Mouse (Mus musculus) neural tube, embryonic 14.5 days (tissue): ENCODE measurements around the gene Ano2. TPM values are rescaled to one million over a fixed set of nuclear protein-coding genes. Genes with fewer than 3 reads are reported as not detected.
A peak's percentile ranks its signal among the peaks of the same experiment; 100 is the strongest.

Source experiments
- ATAC-seq: fragments of 200-750 bp; cut with Nextera tagmentation; 2 replicates; pipeline ENCODE4 v1.8.0; 2017; ENCODE audit warnings: low read depth, mild to moderate bottlenecking, moderate TSS enrichment, moderate library complexity
- H3K27ac ChIP-seq: fragments of 300-500 bp; sonication (generic); 2 replicates; pipeline ENCODE4 v1.5.1; 2014; ENCODE audit warnings: low read depth, mild to moderate bottlenecking, control low read depth, low read length, moderate library complexity, mixed read lengths
- H3K27me3 ChIP-seq: fragments of 300-500 bp; sonication (generic); 2 replicates; pipeline ENCODE4 v1.6.1; 2014; ENCODE audit warnings: low read length; ENCODE audit not compliant: control insufficient read depth, insufficient read depth
- H3K36me3 ChIP-seq: fragments of 300-500 bp; sonication (generic); 2 replicates; pipeline ENCODE4 v1.6.1; 2014; ENCODE audit warnings: low read length, mixed read lengths; ENCODE audit not compliant: control insufficient read depth, insufficient read depth
- H3K4me1 ChIP-seq: fragments of 300-500 bp; sonication (generic); 2 replicates; pipeline ENCODE4 v1.6.1; 2014; ENCODE audit warnings: low read length; ENCODE audit not compliant: control insufficient read depth, insufficient read depth
- H3K4me2 ChIP-seq: fragments of 300-500 bp; sonication (generic); 2 replicates; pipeline ENCODE4 v1.6.1; 2014; ENCODE audit warnings: mild to moderate bottlenecking, low read depth, low read length, control low read depth
- H3K4me3 ChIP-seq: fragments of 300-500 bp; sonication (generic); 2 replicates; pipeline ENCODE4 v1.5.1; 2014; ENCODE audit warnings: low read depth, low read length, control low read depth, mixed read lengths
- H3K9ac ChIP-seq: fragments of 300-500 bp; sonication (generic); replicated peaks from 2 replicates; pipeline ENCODE4 v1.6.1; 2014; ENCODE audit warnings: low read depth, mild to moderate bottlenecking, control low read depth, low read length, mixed read lengths
- H3K9me3 ChIP-seq: fragments of 300-500 bp; sonication (generic); 2 replicates; pipeline ENCODE4 v1.6.1; 2016; ENCODE audit warnings: low read length; ENCODE audit not compliant: control insufficient read depth
- WGBS: fragments of 180-500 bp; shearing (Covaris S2); extraction: QIAGEN DNeasy Blood & Tissue Kit; methylation state at CpG from one replicate; pipeline ENCODE4 v1.1.7; 2014; 5-methylcytosine and 5-hydroxymethylcytosine counted together
- polyA plus RNA-seq: library from polyadenylated mRNA; unstranded; fragments of >200 nt; fragmentation: Nextera tagmentation; extraction: Ambion mirVana; gene quantifications from 2 replicates; pipeline ENCODE4 v1.2.1, GENCODE M21; 2014

Gene Ano2
- polyA plus RNA-seq: 0.41 and 0.96 TPM in 2 replicates

GRCm38 (mm10) chr6:125690057-125690703, at the start of gene Ano2:
Gene Ano2 (plus strand): TSS chr6:125690419.
- H3K36me3 ChIP-seq: no peaks in the 10 kb centered on the region
- H3K9ac ChIP-seq: peak within 1 kb of the TSS; percentile 41; the same call in 1 of the 2 replicates
- ATAC-seq: peak; percentile 71; the same call in 1 of the 2 replicates
- H3K4me2 ChIP-seq: peak within 1 kb of the TSS; percentile 50
- peak within 1 kb of the TSS; percentile 20; the same call in 1 of the 2 replicates for H3K4me3 ChIP-seq
- no peaks in the 10 kb centered on the region for H3K9me3 ChIP-seq
- H3K27ac ChIP-seq: no peak within 1 kb of the TSS
- no peaks in the 10 kb centered on the region for H3K4me1 ChIP-seq
- H3K27me3 ChIP-seq: no peaks in the 10 kb centered on the region
- WGBS: 2% methylated on average over 20 of the region's 20 CpGs

- Histone ChIP-seq H3K9me3 (no peaks in the 10 kb centered on the region), H3K9ac (no peak overlapping the region)
Observed at GRCm38 (mm10) chr6:125640486-125640885, 49.7 kb upstream of the Ano2 start.

GRCm38 (mm10) chr6:125641146-125641545, 49.1 kb upstream of the Ano2 start:
- no peak for ATAC-seq
- H3K9me3 ChIP-seq: no peaks in the 10 kb centered on the region
- no peak overlapping the region for H3K4me2 ChIP-seq
- H3K9ac ChIP-seq: no peak overlapping the region
- WGBS: 76% methylated on average over 8 of the region's 8 CpGs
- no peaks in the 10 kb centered on the region for H3K36me3 ChIP-seq
- no peak overlapping the region for H3K27ac ChIP-seq
- H3K4me3 ChIP-seq: no peak overlapping the region
- no peaks in the 10 kb centered on the region for H3K27me3 ChIP-seq
- H3K4me1 ChIP-seq: no peaks in the 10 kb centered on the region

More at GRCm38 (mm10) chr6:125640486-125640885, 49.7 kb upstream of the Ano2 start:
- Histone ChIP-seq H3K27ac (no peak overlapping the region), H3K36me3 (no peaks in the 10 kb centered on the region), H3K4me1 (no peaks in the 10 kb centered on the region), H3K4me2 (no peak overlapping the region), H3K27me3 (no peaks in the 10 kb centered on the region), H3K4me3 (no peak overlapping the region)
- WGBS: 76% methylated on average over 4 of the region's 4 CpGs
- no peak for ATAC-seq

GRCm38 (mm10) chr6:125648964-125649363, 41.3 kb upstream of the Ano2 start:
- no peaks in the 10 kb centered on the region for H3K4me1 ChIP-seq
- H3K4me2 ChIP-seq: no peak overlapping the region
- H3K9me3 ChIP-seq: no peaks in the 10 kb centered on the region
- no peak overlapping the region for H3K9ac ChIP-seq
- no peak overlapping the region for H3K27ac ChIP-seq
- no peaks in the 10 kb centered on the region for H3K27me3 ChIP-seq
- 85% methylated on average over 12 of the region's 12 CpGs for WGBS
- ATAC-seq: no peak
- H3K36me3 ChIP-seq: no peaks in the 10 kb centered on the region
- H3K4me3 ChIP-seq: no peak overlapping the region

GRCm38 (mm10) chr6:125651335-125651734, 38.9 kb upstream of the Ano2 start:
- no peaks in the 10 kb centered on the region for H3K9me3 ChIP-seq
- H3K4me3 ChIP-seq: no peak overlapping the region
- WGBS: 90% methylated on average over 3 of the region's 3 CpGs
- H3K4me1 ChIP-seq: no peaks in the 10 kb centered on the region
- no peaks in the 10 kb centered on the region for H3K36me3 ChIP-seq
- no peaks in the 10 kb centered on the region for H3K27me3 ChIP-seq
- no peak overlapping the region for H3K4me2 ChIP-seq
- H3K9ac ChIP-seq: no peak overlapping the region
- no peak overlapping the region for H3K27ac ChIP-seq
- no peak for ATAC-seq

GRCm38 (mm10) chr6:125653416-125653815, 36.8 kb upstream of the Ano2 start:
- no peaks in the 10 kb centered on the region for H3K27me3 ChIP-seq
- no peak overlapping the region for H3K9ac ChIP-seq
- no peaks in the 10 kb centered on the region for H3K36me3 ChIP-seq
- 68% methylated on average over 1 of the region's 1 CpGs for WGBS
- H3K4me1 ChIP-seq: no peaks in the 10 kb centered on the region
- H3K9me3 ChIP-seq: no peaks in the 10 kb centered on the region
- ATAC-seq: no peak
- H3K4me2 ChIP-seq: no peak overlapping the region
- H3K4me3 ChIP-seq: no peak overlapping the region
- H3K27ac ChIP-seq: no peak overlapping the region

- Histone ChIP-seq H3K27me3 (no peaks in the 10 kb centered on the region), H3K9ac (no peak overlapping the region), H3K9me3 (no peaks in the 10 kb centered on the region), H3K4me3 (no peak overlapping the region), H3K27ac (no peak overlapping the region), H3K4me2 (no peak overlapping the region), H3K36me3 (no peaks in the 10 kb centered on the region), H3K4me1 (no peaks in the 10 kb centered on the region)
- WGBS: 90% methylated on average over 13 of the region's 13 CpGs
- ATAC-seq: no peak
Observed at GRCm38 (mm10) chr6:125656921-125657320, 33.3 kb upstream of the Ano2 start.

GRCm38 (mm10) chr6:125657966-125658365, 32.3 kb upstream of the Ano2 start:
- Histone ChIP-seq H3K4me3 (no peak overlapping the region), H3K27ac (no peak overlapping the region), H3K9me3 (no peaks in the 10 kb centered on the region), H3K9ac (no peak overlapping the region), H3K36me3 (no peaks in the 10 kb centered on the region), H3K4me2 (no peak overlapping the region), H3K27me3 (no peaks in the 10 kb centered on the region), H3K4me1 (no peaks in the 10 kb centered on the region)
- ATAC-seq: no peak
- WGBS: 90% methylated on average over 5 of the region's 5 CpGs

- H3K9ac ChIP-seq: no peak overlapping the region
- no peak overlapping the region for H3K4me3 ChIP-seq
- no peak overlapping the region for H3K27ac ChIP-seq
- H3K4me2 ChIP-seq: no peak overlapping the region
- H3K4me1 ChIP-seq: no peaks in the 10 kb centered on the region
- H3K9me3 ChIP-seq: no peaks in the 10 kb centered on the region
- H3K36me3 ChIP-seq: no peaks in the 10 kb centered on the region
- no peaks in the 10 kb centered on the region for H3K27me3 ChIP-seq
- WGBS: 48% methylated on average over 14 of the region's 14 CpGs
- peak; percentile 41; the same call in 1 of the 2 replicates for ATAC-seq
Observed at GRCm38 (mm10) chr6:125661106-125661877, 28.9 kb upstream of the Ano2 start.
